Mouse (Mus musculus): Measurements from ENCODE around the gene Sart3. TPM values are rescaled to one million over a fixed set of nuclear protein-coding genes. Genes with fewer than 3 reads are reported as not detected.
"Not testable (repeated sequence)": the region's sequence is repeated elsewhere in the genome, so short reads cannot be mapped to it uniquely, and the experiment has no call there.

Sart3 gene
- total and polyA plus RNA-seq, 3 experiments: 10.2 to 14.4 (median 12.2) TPM

GRCm38 (mm10) chr5:113781875-113782274 lies 9.6 kb upstream of the Sart3 start:
- TF ChIP-seq EP300 (IDR thresholded peaks at IDR 0.05; ENCODE audit: insufficient read depth, low read depth, low read length): no peak
- TF ChIP-seq POLR2A (IDR thresholded peaks at IDR 0.05; ENCODE audit: insufficient read depth, low read depth, low read length): no peak
- TF ChIP-seq CTCF (IDR thresholded peaks at IDR 0.05): no peak
- no peaks in the 10 kb centered on the region for H3K79me2 ChIP-seq (replicated peaks; ENCODE audit: control insufficient read depth, insufficient read depth, low read length)
- no peaks in the 10 kb centered on the region for H3K27me3 ChIP-seq (ENCODE audit: control insufficient read depth, insufficient read depth, low read length)
- H3K4me1 ChIP-seq (ENCODE audit: control insufficient read depth, insufficient read depth, low read length): no peaks in the 10 kb centered on the region
- intact Hi-C loops (cut with DNase I): no loop called here
- no peak overlapping the region for H3K9ac ChIP-seq (ENCODE audit: low read depth, low read length)
- no peak overlapping the region for H3K4me3 ChIP-seq
- no peaks in the 10 kb centered on the region for H3K36me3 ChIP-seq (ENCODE audit: control insufficient read depth, insufficient read depth, low read length)
- WGBS: 81% methylated on average over 7 of the region's 7 CpGs
- no peak for DNase-seq
- H3K27ac ChIP-seq: no peak overlapping the region

GRCm38 (mm10) chr5:113781254-113781653 lies 8.9 kb upstream of the Sart3 start:
- H3K4me1 ChIP-seq (ENCODE audit: control insufficient read depth, insufficient read depth, low read length): no peaks in the 10 kb centered on the region

GRCm38 (mm10) chr5:113780763-113781162 lies 8.5 kb upstream of the Sart3 start:
- H3K4me3 ChIP-seq: no peak overlapping the region
- H3K4me1 ChIP-seq (ENCODE audit: control insufficient read depth, insufficient read depth, low read length): no peaks in the 10 kb centered on the region
- 83% methylated on average over 5 of the region's 5 CpGs for WGBS
- H3K79me2 ChIP-seq (replicated peaks; ENCODE audit: control insufficient read depth, insufficient read depth, low read length): no peaks in the 10 kb centered on the region
- intact Hi-C loops (cut with DNase I): no loop called here
- DNase-seq: no peak
- H3K36me3 ChIP-seq (ENCODE audit: control insufficient read depth, insufficient read depth, low read length): no peaks in the 10 kb centered on the region
- TF ChIP-seq EP300 (IDR thresholded peaks at IDR 0.05; ENCODE audit: insufficient read depth, low read depth, low read length) (no peak), POLR2A (IDR thresholded peaks at IDR 0.05; ENCODE audit: insufficient read depth, low read depth, low read length) (no peak), CTCF (IDR thresholded peaks at IDR 0.05) (no peak)
- H3K27ac ChIP-seq: no peak overlapping the region
- no peaks in the 10 kb centered on the region for H3K27me3 ChIP-seq (ENCODE audit: control insufficient read depth, insufficient read depth, low read length)
- no peak overlapping the region for H3K9ac ChIP-seq (ENCODE audit: low read depth, low read length)

More at GRCm38 (mm10) chr5:113781254-113781653, 8.9 kb upstream of the Sart3 start:
- no peak for TF ChIP-seq EP300 (IDR thresholded peaks at IDR 0.05; ENCODE audit: insufficient read depth, low read depth, low read length)
- TF ChIP-seq POLR2A (IDR thresholded peaks at IDR 0.05; ENCODE audit: insufficient read depth, low read depth, low read length): no peak
- no peak for TF ChIP-seq CTCF (IDR thresholded peaks at IDR 0.05)
- DNase-seq: no peak
- no peak overlapping the region for H3K9ac ChIP-seq (ENCODE audit: low read depth, low read length)
- H3K36me3 ChIP-seq (ENCODE audit: control insufficient read depth, insufficient read depth, low read length): no peaks in the 10 kb centered on the region
- 68% methylated on average over 7 of the region's 7 CpGs for WGBS
- H3K79me2 ChIP-seq (replicated peaks; ENCODE audit: control insufficient read depth, insufficient read depth, low read length): no peaks in the 10 kb centered on the region
- H3K27ac ChIP-seq: no peak overlapping the region
- no peaks in the 10 kb centered on the region for H3K27me3 ChIP-seq (ENCODE audit: control insufficient read depth, insufficient read depth, low read length)
- intact Hi-C loops (cut with DNase I): no loop called here
- H3K4me3 ChIP-seq: no peak overlapping the region

GRCm38 (mm10) chr5:113780082-113780752 lies 7.9 kb upstream of the Sart3 start:
- DNase-seq: no peak
- TF ChIP-seq POLR2A (IDR thresholded peaks at IDR 0.05; ENCODE audit: insufficient read depth, low read depth, low read length): no peak
- no peak for TF ChIP-seq EP300 (IDR thresholded peaks at IDR 0.05; ENCODE audit: insufficient read depth, low read depth, low read length)
- no peaks in the 10 kb centered on the region for H3K79me2 ChIP-seq (replicated peaks; ENCODE audit: control insufficient read depth, insufficient read depth, low read length)
- H3K9ac ChIP-seq (ENCODE audit: low read depth, low read length): no peak overlapping the region
- H3K4me1 ChIP-seq (ENCODE audit: control insufficient read depth, insufficient read depth, low read length): no peaks in the 10 kb centered on the region
- intact Hi-C loops (cut with DNase I): no loop called here
- 98% methylated on average over 3 of the region's 3 CpGs for WGBS
- no peak overlapping the region for H3K27ac ChIP-seq
- no peak overlapping the region for H3K4me3 ChIP-seq
- no peaks in the 10 kb centered on the region for H3K27me3 ChIP-seq (ENCODE audit: control insufficient read depth, insufficient read depth, low read length)
- H3K36me3 ChIP-seq (ENCODE audit: control insufficient read depth, insufficient read depth, low read length): no peaks in the 10 kb centered on the region

GRCm38 (mm10) chr5:113779569-113779968 lies 7.3 kb upstream of the Sart3 start:
- Histone ChIP-seq H3K9ac (ENCODE audit: low read depth, low read length) (no peak overlapping the region), H3K4me3 (no peak overlapping the region), H3K27ac (no peak overlapping the region), H3K79me2 (replicated peaks; ENCODE audit: control insufficient read depth, insufficient read depth, low read length) (no peaks in the 10 kb centered on the region), H3K36me3 (ENCODE audit: control insufficient read depth, insufficient read depth, low read length) (no peaks in the 10 kb centered on the region), H3K4me1 (ENCODE audit: control insufficient read depth, insufficient read depth, low read length) (no peaks in the 10 kb centered on the region), H3K27me3 (ENCODE audit: control insufficient read depth, insufficient read depth, low read length) (no peaks in the 10 kb centered on the region)
- TF ChIP-seq EP300 (IDR thresholded peaks at IDR 0.05; ENCODE audit: insufficient read depth, low read depth, low read length) (no peak), CTCF (IDR thresholded peaks at IDR 0.05) (no peak), POLR2A (IDR thresholded peaks at IDR 0.05; ENCODE audit: insufficient read depth, low read depth, low read length) (no peak)
- intact Hi-C loops (cut with DNase I): no loop called here
- 73% methylated on average over 5 of the region's 5 CpGs for WGBS
- DNase-seq: no peak

GRCm38 (mm10) chr5:113777728-113778127 lies 5.4 kb upstream of the Sart3 start:
- intact Hi-C loops (cut with DNase I): not testable (repeated sequence)
- 70% methylated on average over 8 of the region's 8 CpGs for WGBS
- DNase-seq: peak in 1 of 2 experiments; percentile 31

More at GRCm38 (mm10) chr5:113777728-113778127, 5.4 kb upstream of the Sart3 start:
- H3K79me2 ChIP-seq (replicated peaks; ENCODE audit: control insufficient read depth, insufficient read depth, low read length); H3K4me1 ChIP-seq (ENCODE audit: control insufficient read depth, insufficient read depth, low read length); H3K9ac ChIP-seq (ENCODE audit: low read depth, low read length); H3K27me3 ChIP-seq (ENCODE audit: control insufficient read depth, insufficient read depth, low read length); H3K4me3 ChIP-seq; H3K27ac ChIP-seq; H3K36me3 ChIP-seq (ENCODE audit: control insufficient read depth, insufficient read depth, low read length): not testable (repeated sequence)
